Comparison of ENCODE assay signal across 7 mouse cellular contexts in the genomic region with DNA sequence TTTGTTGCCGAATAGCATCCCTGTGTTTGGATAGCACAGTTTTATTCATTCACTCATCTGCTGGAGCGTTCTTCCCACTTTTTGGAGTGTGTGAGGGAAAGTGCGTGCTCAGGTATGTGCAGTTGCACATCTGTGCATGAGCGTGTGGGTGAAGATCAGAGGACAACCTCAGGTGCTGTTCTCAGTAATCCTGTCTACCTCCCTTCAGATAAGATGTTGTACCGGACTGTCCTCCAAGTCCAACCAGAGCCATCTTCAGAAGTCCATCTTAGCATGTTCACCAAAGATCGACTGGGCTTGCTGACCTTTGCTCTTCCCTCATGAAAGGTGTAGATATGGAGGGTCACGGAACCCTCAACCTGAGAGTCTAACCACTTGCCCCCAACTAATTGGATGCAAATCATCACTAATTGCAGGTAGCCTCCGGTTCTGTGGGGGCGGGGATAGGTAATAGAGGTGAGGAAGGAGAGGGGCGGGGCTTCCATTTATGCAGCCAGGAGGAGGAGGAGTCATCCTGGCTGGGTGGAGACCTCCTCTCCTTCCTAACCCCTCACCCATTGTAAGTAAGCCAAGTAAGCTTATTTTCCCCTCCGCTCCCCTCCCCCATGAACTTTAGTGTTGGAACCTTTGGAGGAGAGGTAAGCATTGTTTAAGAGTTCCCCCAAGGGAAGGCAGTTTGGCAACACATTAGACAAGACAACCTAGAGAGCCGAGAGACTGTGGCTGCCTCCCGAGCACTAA. TPM values are rescaled to one million over a fixed set of nuclear protein-coding genes. Genes with fewer than 3 reads are reported as not detected.
DNase-seq lines count a peak whose midpoint lies in the region; ATAC-seq lines count a peak whose summit lies in the region.

No protein-coding gene starts in this region.

- H3K4me2 ChIP-seq in lung, embryonic 16.5 days (ENCODE audit: low read depth, low read length), result peak overlapping the region; percentile 59
- peak overlapping the region; percentile 57 for H3K4me2 ChIP-seq in forebrain, embryonic 13.5 days
- H3K4me2 ChIP-seq in limb, embryonic 13.5 days (replicated peaks), result peak overlapping the region; percentile 62
- peak overlapping the region; percentile 53 for H3K4me2 ChIP-seq in stomach, embryonic 14.5 days (replicated peaks; ENCODE audit: low read depth, low read length)

- peak overlapping the region; percentile 47 for H3K4me3 ChIP-seq in lung, embryonic 16.5 days (ENCODE audit: low read length)
- H3K4me3 ChIP-seq in forebrain, embryonic 13.5 days, result peak overlapping the region; percentile 32
- H3K4me3 ChIP-seq in limb, embryonic 13.5 days, result peak overlapping the region; percentile 39
- peak overlapping the region; percentile 27 for H3K4me3 ChIP-seq in stomach, embryonic 14.5 days (ENCODE audit: low read depth, low read length)

- H3K9me3 ChIP-seq in lung, embryonic 16.5 days (ENCODE audit: control insufficient read depth, low read length), result peaks cover 3% of the 10 kb centered on the region; the same call in 1 of the 2 replicates
- H3K9me3 ChIP-seq in forebrain, embryonic 13.5 days (replicated peaks), result no peaks in the 10 kb centered on the region
- H3K9me3 ChIP-seq in limb, embryonic 13.5 days, result no peaks in the 10 kb centered on the region
- no peaks in the 10 kb centered on the region for H3K9me3 ChIP-seq in stomach, embryonic 14.5 days (ENCODE audit: control insufficient read depth, low read depth, low read length)

- no peak overlapping the region for H3K27ac ChIP-seq in lung, embryonic 16.5 days (ENCODE audit: low read length)
- no peak overlapping the region for H3K27ac ChIP-seq in forebrain, embryonic 13.5 days
- H3K27ac ChIP-seq in limb, embryonic 13.5 days, result peak overlapping the region; percentile 34; the same call in 1 of the 2 replicates
- no peak overlapping the region for H3K27ac ChIP-seq in stomach, embryonic 14.5 days (ENCODE audit: low read length)

- ATAC-seq in lung, embryonic 16.5 days (ENCODE audit: low read depth), result no peak
- ATAC-seq in forebrain, embryonic 13.5 days, result peak; percentile 24; the same call in 1 of the 2 replicates
- peak; percentile 40; the same call in 1 of the 2 replicates for ATAC-seq in limb, embryonic 13.5 days (ENCODE audit: low FRiP score, low read depth)
- no peak for ATAC-seq in stomach, embryonic 14.5 days (ENCODE audit: insufficient number of reproducible peaks, insufficient read depth, low FRiP score, low read depth)

- no peaks in the 10 kb centered on the region for H3K36me3 ChIP-seq in lung, embryonic 16.5 days (ENCODE audit: control insufficient read depth, insufficient read depth, low read length)
- no peaks in the 10 kb centered on the region for H3K36me3 ChIP-seq in forebrain, embryonic 13.5 days (ENCODE audit: poor library complexity, severe bottlenecking)
- H3K36me3 ChIP-seq in limb, embryonic 13.5 days, result no peaks in the 10 kb centered on the region
- H3K36me3 ChIP-seq in stomach, embryonic 14.5 days (ENCODE audit: control insufficient read depth, insufficient read depth, low read length), result no peaks in the 10 kb centered on the region

- H3K4me1 ChIP-seq in lung, embryonic 16.5 days (replicated peaks; ENCODE audit: control insufficient read depth, insufficient read depth, low read length), result peaks cover 2% of the 10 kb centered on the region; the same call in 1 of the 2 replicates
- peaks cover 11% of the 10 kb centered on the region for H3K4me1 ChIP-seq in forebrain, embryonic 13.5 days
- peaks cover 13% of the 10 kb centered on the region for H3K4me1 ChIP-seq in limb, embryonic 13.5 days
- H3K4me1 ChIP-seq in stomach, embryonic 14.5 days (ENCODE audit: control insufficient read depth, insufficient read depth, low read length), result peaks cover 8% of the 10 kb centered on the region; the same call in 1 of the 2 replicates

- no peak for DNase-seq in lung, postnatal 4 days
- no peak for DNase-seq in natural killer cell, adult 2 months (ENCODE audit: low spot score in 2 of 2)
- DNase-seq in cerebellum, adult 9-11 months, result no peak

- H3K9ac ChIP-seq in lung, embryonic 16.5 days (ENCODE audit: low read length), result peak overlapping the region; percentile 58
- peak overlapping the region; percentile 27; the same call in 1 of the 2 replicates for H3K9ac ChIP-seq in forebrain, embryonic 13.5 days
- H3K9ac ChIP-seq in limb, embryonic 13.5 days, result no peak overlapping the region
- no peak overlapping the region for H3K9ac ChIP-seq in stomach, embryonic 14.5 days (replicated peaks; ENCODE audit: low read depth, low read length)

- 16% methylated on average over 13 of the region's 13 CpGs for WGBS in lung, embryonic 16.5 days
- 17% methylated on average over 13 of the region's 13 CpGs for WGBS in forebrain, embryonic 13.5 days
- WGBS in limb, embryonic 13.5 days, result 17% methylated on average over 13 of the region's 13 CpGs
- WGBS in stomach, embryonic 14.5 days, result 13% methylated on average over 13 of the region's 13 CpGs

- H3K27me3 ChIP-seq in lung, embryonic 16.5 days (ENCODE audit: control insufficient read depth, insufficient read depth, low read depth, low read length), result no peaks in the 10 kb centered on the region
- H3K27me3 ChIP-seq in forebrain, embryonic 13.5 days, result no peaks in the 10 kb centered on the region
- peaks cover 8% of the 10 kb centered on the region; the same call in 1 of the 2 replicates for H3K27me3 ChIP-seq in limb, embryonic 13.5 days
- H3K27me3 ChIP-seq in stomach, embryonic 14.5 days (ENCODE audit: control insufficient read depth, insufficient read depth, low read length), result no peaks in the 10 kb centered on the region

RNA-seq across cellular contexts. Expression of a gene that starts 21.9 kb away (rescaled TPM):
- polyA plus RNA-seq in lung, embryonic 16.5 days (2015; fragmentation: Nextera tagmentation; extraction: Ambion mirVana), result not detected in 2 replicates
- polyA plus RNA-seq in forebrain, embryonic 13.5 days (2015; fragmentation: Nextera tagmentation; extraction: Ambion mirVana), result not detected in 2 replicates
- not detected in 2 replicates for polyA plus RNA-seq in limb, embryonic 13.5 days (2015; fragmentation: Nextera tagmentation; extraction: Ambion mirVana)
- polyA plus RNA-seq in stomach, embryonic 14.5 days (2014; fragmentation: Nextera tagmentation; extraction: Ambion mirVana), result not detected in 2 replicates

RNA-seq across cellular contexts. Expression of a gene that starts 27.8 kb away (rescaled TPM):
- polyA plus RNA-seq in lung, embryonic 16.5 days (2015; fragmentation: Nextera tagmentation; extraction: Ambion mirVana), result 0.63 and 0.93 TPM in 2 replicates
- polyA plus RNA-seq in forebrain, embryonic 13.5 days (2015; fragmentation: Nextera tagmentation; extraction: Ambion mirVana), result 0.19 and 0.24 TPM in 2 replicates
- polyA plus RNA-seq in limb, embryonic 13.5 days (2015; fragmentation: Nextera tagmentation; extraction: Ambion mirVana), result 0.98 and 1.8 TPM in 2 replicates
- 0.31 and 0.45 TPM in 2 replicates for polyA plus RNA-seq in stomach, embryonic 14.5 days (2014; fragmentation: Nextera tagmentation; extraction: Ambion mirVana)

RNA-seq across cellular contexts. Expression of a gene that starts 33.8 kb away (rescaled TPM):
- polyA plus RNA-seq in lung, embryonic 16.5 days (2015; fragmentation: Nextera tagmentation; extraction: Ambion mirVana), result not detected in 2 replicates
- polyA plus RNA-seq in forebrain, embryonic 13.5 days (2015; fragmentation: Nextera tagmentation; extraction: Ambion mirVana), result not detected in 2 replicates
- polyA plus RNA-seq in limb, embryonic 13.5 days (2015; fragmentation: Nextera tagmentation; extraction: Ambion mirVana), result not detected in 2 replicates
- polyA plus RNA-seq in stomach, embryonic 14.5 days (2014; fragmentation: Nextera tagmentation; extraction: Ambion mirVana), result not detected in 2 replicates

Comparison
In these comparisons a context has a peak if more than half of its experiments do, and no peak if none do; other contexts are left out.
1. ATAC-seq: peak in forebrain, embryonic 13.5 days (single experiment) and limb, embryonic 13.5 days (single experiment); none in lung, embryonic 16.5 days (single experiment) and stomach, embryonic 14.5 days (single experiment).
2. H3K9ac ChIP-seq: peak in lung, embryonic 16.5 days (single experiment) and forebrain, embryonic 13.5 days (single experiment); none in limb, embryonic 13.5 days (single experiment) and stomach, embryonic 14.5 days (single experiment).
3. Peak in every context shown above with its lines, with median percentiles within 50 percentile points of each other: H3K4me2 ChIP-seq and H3K4me3 ChIP-seq.